Mouse (Mus musculus) embryonic fibroblast, embryonic 13.5 days (primary cell): ENCODE measurements around the gene S100a8. TPM values are rescaled to one million over a fixed set of nuclear protein-coding genes. Genes with fewer than 3 reads are reported as not detected.

ENCODE experiments used
- H3K27ac ChIP-seq: 2 replicates; pipeline ENCODE4 v1.5.1; 2012; ENCODE audit warnings: low read length, control low read depth, inconsistent platforms; ENCODE audit not compliant: insufficient read depth
- H3K4me1 ChIP-seq: 2 replicates; pipeline ENCODE4 v1.6.1; 2011; ENCODE audit warnings: low read length; ENCODE audit not compliant: control insufficient read depth, insufficient read depth
- H3K4me3 ChIP-seq: 2 replicates; pipeline ENCODE4 v1.5.1; 2011; ENCODE audit warnings: mild to moderate bottlenecking, control low read depth, low read length; ENCODE audit not compliant: insufficient read depth
- CTCF ChIP-seq: IDR thresholded peaks from 2 replicates; pipeline ENCODE4 v1.5.1; 2011; ENCODE audit warnings: mild to moderate bottlenecking, control low read depth, low read length, moderate library complexity, borderline replicate concordance; ENCODE audit not compliant: insufficient read depth
- POLR2A ChIP-seq: IDR thresholded peaks from 2 replicates; pipeline ENCODE4 v1.6.1; 2011; ENCODE audit warnings: low read depth, mild to moderate bottlenecking, control low read depth, low read length, moderate library complexity
- polyA plus RNA-seq: library from polyadenylated mRNA; stranded (reverse); fragments of >200 nt; gene quantifications from 2 replicates; pipeline ENCODE4 v1.2.4, GENCODE M21; 2011; ENCODE audit warnings: low read depth; ENCODE audit not compliant: missing spikeins, insufficient read length

The S100a8 gene
- polyA plus RNA-seq, 1 experiment, result not detected

DNA sequence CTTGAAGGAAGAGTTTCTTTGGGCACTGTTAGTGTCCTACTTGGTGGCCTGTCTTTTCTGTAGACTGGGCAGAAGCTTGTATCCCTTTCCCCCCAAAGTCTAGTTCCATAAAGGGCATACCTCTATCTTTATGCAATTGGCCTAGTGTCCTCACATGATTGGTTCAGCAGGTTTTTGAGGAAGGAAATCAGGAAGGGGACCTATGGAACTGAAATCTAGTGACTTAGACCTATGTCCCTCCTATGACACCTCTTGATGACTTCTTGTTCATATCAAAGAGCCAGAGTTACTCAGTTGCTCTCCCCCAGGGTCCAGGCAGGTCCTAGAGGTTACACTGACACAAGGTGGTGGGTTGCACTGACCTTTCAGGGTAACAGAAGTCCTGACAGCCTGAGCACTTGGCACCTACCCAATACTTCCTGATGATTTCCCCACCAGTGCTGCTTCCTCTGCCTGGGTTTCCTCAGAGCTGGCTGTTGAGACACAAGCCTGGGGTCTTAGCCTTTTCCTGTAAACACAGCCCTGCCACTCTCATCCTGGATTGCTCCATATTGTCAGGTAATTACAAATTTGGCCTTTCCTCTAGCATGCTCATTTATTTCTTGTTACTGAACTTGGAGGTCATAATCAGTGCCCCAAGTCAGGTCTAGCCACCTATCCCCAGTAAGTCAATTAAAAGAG is 9.3 kb upstream of the S100a8 start:
- H3K27ac ChIP-seq, result no peak overlapping the region
- no peak overlapping the region for H3K4me3 ChIP-seq
- 0 out of 2 replicates have a peak, but pooled peaks cover 6% of the 10 kb centered on the region for H3K4me1 ChIP-seq
- TF ChIP-seq POLR2A, result no peak
- no peak for TF ChIP-seq CTCF

DNA sequence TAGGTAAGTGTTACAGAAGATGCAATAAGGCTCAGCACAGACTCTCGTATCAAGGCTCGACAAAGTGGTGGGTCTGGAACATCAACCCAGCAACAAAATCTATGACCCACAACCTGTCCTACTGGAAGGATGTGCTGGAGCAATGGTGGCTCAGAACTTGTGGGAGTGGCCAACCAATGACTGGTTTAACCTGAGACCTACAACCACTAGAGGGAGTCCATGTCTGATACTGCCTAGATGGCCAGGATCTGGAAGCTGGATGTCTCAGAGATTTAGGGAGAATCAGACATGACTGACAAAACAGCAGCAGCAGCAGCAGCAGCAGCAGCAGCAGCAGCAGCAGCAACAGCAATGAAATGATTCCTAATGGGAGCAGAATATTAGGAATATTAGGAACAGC is 4.6 kb upstream of the S100a8 start:
- Histone ChIP-seq H3K4me3 (no peak overlapping the region), H3K27ac (no peak overlapping the region), H3K4me1 (no peaks in the 10 kb centered on the region)
- no peak for TF ChIP-seq CTCF
- TF ChIP-seq POLR2A, result no peak

DNA sequence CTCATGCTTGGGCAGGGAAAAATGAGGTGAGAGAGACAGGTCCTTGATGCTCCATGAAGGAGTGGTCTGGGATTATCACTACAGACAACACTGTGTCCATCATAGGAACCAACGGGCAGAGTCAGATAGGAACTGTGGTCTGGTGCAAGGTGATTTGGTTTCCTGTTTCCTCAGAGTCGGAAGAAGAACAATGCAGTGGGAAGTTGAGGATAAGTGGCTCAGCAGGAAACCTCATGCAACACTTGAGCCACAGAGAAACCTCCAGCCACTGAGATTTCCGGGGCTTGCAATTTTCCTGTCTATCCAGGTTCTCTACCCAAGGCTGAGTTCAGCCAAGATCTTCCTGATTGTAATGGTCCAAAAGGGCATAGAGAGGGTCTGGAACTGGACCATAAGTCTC is 9.9 kb downstream of the S100a8 start:
- no peak for TF ChIP-seq POLR2A
- no peak for TF ChIP-seq CTCF
- H3K4me3 ChIP-seq, result no peak overlapping the region
- H3K27ac ChIP-seq, result no peak overlapping the region
- H3K4me1 ChIP-seq, result no peaks in the 10 kb centered on the region

DNA sequence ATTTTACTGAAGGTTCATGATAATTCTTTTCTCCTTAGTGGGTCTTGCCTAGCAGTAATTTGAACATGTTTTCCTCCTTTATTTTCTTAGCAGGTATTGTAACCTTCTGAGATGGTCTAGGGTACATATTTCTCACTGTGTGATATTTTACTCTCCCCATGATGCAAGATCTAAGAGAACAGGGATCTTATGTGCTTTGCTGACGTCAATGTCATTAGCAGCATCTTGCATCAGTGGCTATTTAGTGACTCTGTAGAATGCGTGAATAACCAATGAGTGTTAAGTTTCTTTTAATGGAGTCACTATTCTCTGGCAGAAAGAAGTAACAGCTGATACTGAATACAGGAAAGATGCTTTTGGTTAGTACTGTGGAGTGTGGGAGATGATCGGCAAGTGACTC is 15.2 kb downstream of the S100a8 start:
- Histone ChIP-seq H3K4me3 (no peak overlapping the region), H3K27ac (no peak overlapping the region), H3K4me1 (no peaks in the 10 kb centered on the region)
- no peak for TF ChIP-seq POLR2A
- no peak for TF ChIP-seq CTCF

DNA sequence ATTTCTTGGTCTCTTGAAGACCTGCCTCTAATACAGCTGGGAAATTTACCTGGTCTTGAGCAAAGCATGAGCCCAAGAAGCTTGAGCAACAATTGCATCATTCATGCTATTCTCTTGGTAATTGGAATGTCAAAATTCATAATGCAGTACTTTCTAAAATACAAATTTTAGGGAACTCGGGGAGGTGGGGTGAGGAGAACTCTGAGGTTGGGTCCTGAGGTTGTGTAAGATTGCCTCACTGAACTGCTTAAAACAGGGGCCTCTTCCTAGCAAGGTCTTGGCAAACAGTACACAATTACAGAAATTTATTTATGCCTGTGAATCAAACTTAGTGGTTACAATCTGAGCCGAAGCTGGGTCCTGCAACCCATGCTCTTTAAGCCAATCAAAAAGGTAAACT is 18.1 kb downstream of the S100a8 start:
- no peaks in the 10 kb centered on the region for H3K4me1 ChIP-seq
- H3K4me3 ChIP-seq, result no peak overlapping the region
- no peak overlapping the region for H3K27ac ChIP-seq
- TF ChIP-seq CTCF (no peak), POLR2A (no peak)

DNA sequence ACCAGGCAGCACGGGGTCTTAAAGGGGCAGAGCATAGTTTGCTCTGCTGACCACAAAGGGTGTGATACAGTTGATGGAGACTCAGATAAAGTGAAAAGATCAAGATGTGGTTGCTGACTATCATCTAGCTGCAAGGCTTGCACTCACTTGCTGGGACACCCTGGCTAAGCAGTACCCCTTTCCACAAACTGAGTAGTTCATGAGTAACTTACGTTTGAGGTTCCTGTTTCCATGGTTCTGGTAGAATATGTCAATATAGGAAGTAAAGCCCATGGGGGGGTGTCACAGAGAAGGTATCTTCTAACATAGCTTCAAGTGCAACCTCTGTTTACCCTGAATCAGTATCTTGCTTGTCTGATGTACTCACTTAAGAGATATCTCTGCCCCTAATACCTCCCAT is 24.7 kb downstream of the S100a8 start:
- H3K4me1 ChIP-seq, result no peaks in the 10 kb centered on the region
- H3K27ac ChIP-seq, result no peak overlapping the region
- TF ChIP-seq POLR2A (no peak), CTCF (no peak)
- H3K4me3 ChIP-seq, result no peak overlapping the region

DNA sequence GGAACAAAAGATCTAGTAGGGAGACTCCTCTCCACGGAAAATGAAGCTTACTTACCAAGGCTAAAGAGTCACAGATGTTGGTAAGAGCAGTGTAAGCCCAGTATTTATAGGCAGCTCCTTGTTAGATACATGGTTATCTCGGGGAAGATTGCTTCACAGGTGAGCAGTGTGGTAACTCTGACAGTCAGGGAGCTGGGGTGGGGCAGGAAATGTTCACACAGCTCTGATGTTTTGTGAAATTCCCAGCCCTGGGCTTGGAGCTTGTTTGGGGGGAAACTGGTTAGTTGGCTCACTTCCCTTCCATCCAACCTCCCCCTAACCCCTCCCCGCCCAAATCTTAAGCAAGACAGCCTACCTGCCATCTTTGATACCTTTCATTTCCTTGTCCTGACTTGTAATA is 26.8 kb downstream of the S100a8 start, which contains the start of gene S100a9:
Gene S100a9, minus strand, starts transcription at position 109 of the 400 bp plus-strand sequence.
- H3K27ac ChIP-seq, result no peak within 1 kb of the TSS
- no peak for TF ChIP-seq POLR2A
- TF ChIP-seq CTCF, result no peak

DNA sequence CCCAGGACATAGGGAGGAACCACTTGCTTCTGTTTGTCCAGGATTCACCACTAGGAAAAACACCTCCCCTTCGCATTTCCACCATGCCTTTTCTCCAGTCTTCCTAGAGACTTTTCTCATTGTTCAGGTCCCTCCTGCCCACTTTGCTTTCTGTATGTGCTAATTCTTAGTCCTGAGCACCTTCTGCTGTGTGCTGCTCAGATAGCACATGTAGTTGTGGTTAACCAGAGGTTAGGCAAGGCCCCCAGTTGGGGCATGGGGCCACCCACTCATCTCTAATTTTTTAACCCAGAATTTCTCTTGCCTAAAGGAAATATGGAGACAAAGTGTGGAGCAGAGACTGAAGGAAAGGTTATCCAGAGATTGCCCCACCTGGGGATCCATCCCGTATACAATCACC is 33.5 kb downstream of the S100a8 start:
- TF ChIP-seq CTCF (no peak), POLR2A (no peak)
- Histone ChIP-seq H3K27ac (no peak overlapping the region), H3K4me1 (no peaks in the 10 kb centered on the region), H3K4me3 (no peak overlapping the region)

More for the DNA sequence above, 26.8 kb downstream of the S100a8 start, which contains the start of gene S100a9:
- H3K4me3 ChIP-seq, result no peak within 1 kb of the TSS
- no peaks in the 10 kb centered on the region for H3K4me1 ChIP-seq

DNA sequence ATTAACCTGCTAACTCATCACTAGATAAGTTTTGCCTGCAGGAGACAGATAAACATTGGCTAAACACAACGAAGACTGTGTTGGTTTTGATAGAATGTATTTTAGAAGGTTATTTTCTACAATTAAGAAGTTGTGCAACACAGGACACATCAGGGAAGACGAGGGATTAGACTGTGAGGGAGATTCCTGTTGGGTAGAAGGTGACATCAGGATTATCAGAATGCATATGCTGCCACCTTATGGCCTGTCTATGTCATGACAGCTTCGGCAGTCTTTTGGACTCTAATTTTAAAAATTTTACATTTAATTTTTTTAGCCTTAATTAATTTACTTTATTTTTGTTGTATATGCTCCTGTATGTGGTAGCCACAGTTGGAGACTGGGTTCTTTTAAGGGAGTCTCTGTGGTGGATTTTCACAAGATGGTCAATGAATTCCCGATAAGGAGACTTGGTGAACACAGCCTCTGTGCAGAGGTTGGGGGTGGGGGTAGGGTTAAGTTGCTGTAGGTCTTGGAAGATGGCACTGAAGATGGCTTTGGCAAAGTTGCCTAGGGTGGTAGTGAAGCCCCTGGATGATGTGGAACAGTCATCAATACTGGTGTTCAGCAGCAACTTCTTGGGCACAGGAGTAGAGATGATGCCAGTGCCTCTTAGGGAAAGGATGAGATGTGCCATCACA is 39.9 kb downstream of the S100a8 start:
- H3K4me1 ChIP-seq, result no peaks in the 10 kb centered on the region
- TF ChIP-seq POLR2A, result no peak
- no peak for TF ChIP-seq CTCF
- H3K4me3 ChIP-seq, result no peak overlapping the region
- no peak overlapping the region for H3K27ac ChIP-seq

DNA sequence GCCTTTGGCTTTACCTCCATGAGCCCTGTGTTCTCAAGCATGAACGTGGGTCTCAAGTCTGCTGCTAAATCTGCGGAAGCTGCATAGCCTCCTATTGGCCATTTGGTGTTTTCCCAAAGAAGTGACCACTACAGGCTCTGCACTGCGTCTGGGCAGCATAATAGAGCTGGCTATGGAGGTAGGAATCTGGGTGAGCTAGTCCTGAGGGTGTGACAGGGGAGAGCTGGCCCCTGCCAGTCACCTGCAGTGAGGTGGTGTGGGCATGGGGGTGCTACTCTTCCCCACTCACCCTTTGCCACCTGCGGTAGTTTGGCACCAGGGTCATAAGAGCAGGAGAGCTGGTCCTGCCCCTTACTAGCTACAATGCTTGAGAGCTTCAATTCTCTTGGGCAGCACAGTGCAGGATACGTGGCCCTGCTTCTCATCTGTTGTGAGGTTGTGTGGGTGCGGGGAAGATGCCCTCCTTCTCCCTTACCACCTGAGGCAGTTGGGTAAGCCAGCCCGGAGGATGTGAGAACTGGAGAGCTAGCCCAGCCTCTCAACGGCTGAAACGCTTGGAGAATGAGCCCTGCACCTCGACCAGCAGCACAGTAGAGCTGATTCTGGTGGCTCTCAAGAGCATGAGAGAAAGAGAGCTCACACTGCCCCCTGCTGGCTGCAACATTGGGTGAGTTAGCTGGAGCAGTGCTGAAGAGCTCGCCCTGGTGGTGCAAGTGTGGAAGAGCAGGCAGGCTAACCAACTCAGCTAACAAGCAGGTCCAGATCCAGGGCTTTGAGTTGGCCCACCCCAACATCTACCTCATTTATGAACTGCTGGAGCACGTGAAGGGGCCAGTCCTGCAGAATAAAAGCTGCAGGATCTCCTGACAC is 41.0 kb downstream of the S100a8 start:
- no peak for TF ChIP-seq POLR2A
- peak; percentile 97 for TF ChIP-seq CTCF
- no peak overlapping the region for H3K4me3 ChIP-seq

More for the DNA sequence above, 41.0 kb downstream of the S100a8 start:
- H3K27ac ChIP-seq, result no peak overlapping the region
- H3K4me1 ChIP-seq, result no peaks in the 10 kb centered on the region

Other genes with a start within 250 kb of the S100a8 start
- 39.5 and 40.0 TPM in 2 replicates for gene Ints3, start 235.4 kb upstream of the S100a8 start, polyA plus RNA-seq
- gene Npr1, start 203.1 kb upstream of the S100a8 start, polyA plus RNA-seq, result 0.18 TPM in 1 of 2 replicates, not detected in the other
- 82.1 and 97.0 TPM in 2 replicates for gene Ilf2, start 192.9 kb upstream of the S100a8 start, polyA plus RNA-seq
- 87.6 and 102 TPM in 2 replicates for gene Snapin, start 177.9 kb upstream of the S100a8 start, polyA plus RNA-seq
- 92.9 and 111 TPM in 2 replicates for gene Chtop, start 159.5 kb upstream of the S100a8 start, polyA plus RNA-seq
- 27.6 and 37.9 TPM in 2 replicates for gene S100a1, start 154.6 kb upstream of the S100a8 start, polyA plus RNA-seq
- gene S100a13, start 154.5 kb upstream of the S100a8 start, polyA plus RNA-seq, result 38.7 and 60.4 TPM in 2 replicates
- not detected in 2 replicates for gene S100a14, start 142.1 kb upstream of the S100a8 start, polyA plus RNA-seq
- 40.2 and 49.1 TPM in 2 replicates for gene S100a16, start 131.7 kb upstream of the S100a8 start, polyA plus RNA-seq
- 1.7 TPM in 1 of 2 replicates, not detected in the other for gene S100a3, start 108.4 kb upstream of the S100a8 start, polyA plus RNA-seq
- not detected in 2 replicates for gene S100a2, start 78.7 kb upstream of the S100a8 start, polyA plus RNA-seq
- 3.5 TPM in 1 of 2 replicates, not detected in the other for gene Gm42674, start 67.1 kb upstream of the S100a8 start, polyA plus RNA-seq
- 454 and 1,115 TPM in 2 replicates for gene S100a4, start 65.2 kb upstream of the S100a8 start, polyA plus RNA-seq
- not detected in 2 replicates for gene S100a5, start 60.5 kb upstream of the S100a8 start, polyA plus RNA-seq
- 3,458 and 7,173 TPM in 2 replicates for gene S100a6, start 56.1 kb upstream of the S100a8 start, polyA plus RNA-seq
- 1.9 and 2.2 TPM in 2 replicates for gene S100a7a, start 15.0 kb upstream of the S100a8 start, polyA plus RNA-seq
- gene S100a9, start 26.7 kb downstream of the S100a8 start, polyA plus RNA-seq, result not detected in 2 replicates
- not detected in 2 replicates for gene Pglyrp4, start 57.9 kb downstream of the S100a8 start, polyA plus RNA-seq
- gene Gm5849, start 108.9 kb downstream of the S100a8 start, polyA plus RNA-seq, result not detected in 2 replicates